Mouse (Mus musculus): ENCODE results near the gene Grifin.

DNA sequence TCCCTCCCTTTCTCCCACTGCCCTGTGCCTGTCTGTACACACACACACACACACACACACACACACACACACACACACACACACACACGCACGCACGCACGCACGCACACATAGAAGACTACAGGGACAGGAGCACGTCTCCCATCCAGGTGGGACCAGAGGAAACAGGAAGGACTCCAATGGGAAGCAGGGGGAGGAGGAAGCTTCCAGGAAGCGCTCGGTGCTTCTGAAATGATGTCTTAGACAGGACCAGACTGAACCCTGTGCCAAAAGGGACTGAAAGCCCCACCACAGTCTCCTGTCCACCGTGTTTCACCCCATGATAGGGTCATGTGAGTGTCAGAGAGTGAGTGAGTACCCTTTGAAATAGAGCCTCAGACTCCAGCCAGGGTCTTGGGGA lies 2.3 kb downstream of the Grifin start:
- TF ChIP-seq GATA1 (IDR thresholded peaks at IDR 0.05; ENCODE audit: low read length) (no peak), TAL1 (IDR thresholded peaks at IDR 0.05; ENCODE audit: low read length) (no peak)
